Mouse (Mus musculus) spleen, adult 18-20 months (tissue): ENCODE measurements around the gene Cdc73.
"Not testable (repeated sequence)": the region's sequence is repeated elsewhere in the genome, so short reads cannot be mapped to it uniquely, and the experiment has no call there.

Experiments used
- DNase-seq, 2 experiments: peaks; one replicate each; pipeline ENCODE4 v3.0.0; 2022; ENCODE audit warnings: mixed read lengths in 2 of 2

The Cdc73 gene

GRCm38 (mm10) chr1:143675734-143676361 lies 26.8 kb downstream of the Cdc73 start:
- DNase-seq = no peak

DNA sequence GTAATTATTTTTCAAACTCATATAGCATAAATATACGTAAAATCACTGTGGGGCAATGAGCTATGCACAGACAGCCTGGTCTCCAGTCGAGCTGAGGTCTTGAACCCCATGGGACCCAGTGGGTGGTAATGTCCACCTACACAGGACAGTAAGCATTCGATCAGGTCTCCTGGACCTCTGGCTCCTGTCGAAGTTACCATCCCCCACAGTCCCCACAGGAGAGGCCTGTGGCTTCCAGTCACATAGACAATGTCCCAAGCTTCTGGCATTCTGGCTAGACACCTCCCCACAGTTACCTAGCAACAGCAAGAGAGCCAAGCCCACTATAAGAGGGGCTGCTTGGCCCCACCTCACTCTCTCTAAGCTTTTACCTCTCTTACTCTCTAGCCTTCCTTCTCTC lies 37.9 kb downstream of the Cdc73 start:
- DNase-seq = not testable (repeated sequence)

GRCm38 (mm10) chr1:143663197-143663596 lies 39.5 kb downstream of the Cdc73 start:
- DNase-seq = no peak

GRCm38 (mm10) chr1:143653646-143654045 lies 49.0 kb downstream of the Cdc73 start:
- no peak for DNase-seq

- DNase-seq = no peak
These were observed 52.4 kb downstream of the Cdc73 start for GRCm38 (mm10) chr1:143650317-143650716.

DNA sequence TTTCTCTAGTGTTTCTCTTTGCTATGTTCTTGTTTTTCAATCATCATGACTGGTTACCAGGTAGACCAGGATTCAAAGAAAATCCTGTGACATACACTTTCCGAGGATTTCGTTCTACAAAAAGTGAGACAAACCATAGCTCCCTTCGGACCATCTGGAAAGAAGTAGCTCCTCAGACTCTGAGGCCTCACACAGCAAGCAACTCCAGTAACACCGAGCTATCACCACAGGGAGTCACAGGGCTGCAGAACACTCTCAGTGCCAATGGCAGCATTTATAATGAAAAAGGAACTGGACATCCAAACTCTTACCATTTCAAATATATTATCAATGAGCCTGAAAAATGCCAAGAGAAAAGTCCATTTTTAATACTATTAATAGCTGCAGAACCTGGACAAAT lies 56.5 kb downstream of the Cdc73 start:
- no peak for DNase-seq

- no peak for DNase-seq
These were observed 57.3 kb downstream of the Cdc73 start for GRCm38 (mm10) chr1:143645386-143645785.

- no peak for DNase-seq
These were observed 58.5 kb downstream of the Cdc73 start for GRCm38 (mm10) chr1:143644221-143644620.

GRCm38 (mm10) chr1:143640650-143641407 lies 61.9 kb downstream of the Cdc73 start, which contains the start of gene B3galt2:
Gene B3galt2, plus strand, starts transcription at chr1:143640664.
- no peak for DNase-seq

DNA sequence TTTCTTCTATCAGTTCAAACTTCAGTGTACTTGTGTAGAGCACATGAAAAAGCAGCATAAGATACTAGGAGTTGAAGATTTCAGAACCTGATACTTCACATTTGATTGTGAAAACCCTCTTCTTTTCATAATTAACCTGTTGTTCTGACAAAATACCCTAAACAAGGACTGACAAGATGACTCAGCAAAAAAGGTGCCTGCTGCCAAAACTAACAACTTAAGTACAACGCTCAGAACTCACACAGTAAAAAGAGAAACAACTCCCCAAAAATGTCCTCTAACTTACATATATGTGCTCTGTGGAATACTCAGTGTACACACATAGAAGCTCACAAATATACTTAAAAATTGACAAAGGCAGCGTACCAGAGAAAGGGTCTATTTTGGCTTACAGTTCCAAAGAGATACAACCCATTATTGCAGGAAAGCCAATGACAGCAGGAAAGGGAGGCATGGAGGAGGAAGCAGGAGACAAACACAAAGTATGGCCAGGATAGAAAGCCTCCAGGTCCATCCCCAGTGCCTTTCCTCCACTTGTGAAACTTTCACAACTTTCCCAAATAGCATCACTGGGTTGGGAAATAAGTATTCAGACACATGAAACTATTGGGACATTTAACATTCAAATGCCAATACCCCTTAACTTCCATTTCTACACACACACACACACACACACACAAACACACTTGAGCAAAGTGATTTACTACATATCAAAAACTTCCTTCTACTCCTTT lies 69.7 kb downstream of the Cdc73 start:
- no peak for DNase-seq

GRCm38 (mm10) chr1:143632361-143632760 lies 70.3 kb downstream of the Cdc73 start:
- no peak for DNase-seq

DNA sequence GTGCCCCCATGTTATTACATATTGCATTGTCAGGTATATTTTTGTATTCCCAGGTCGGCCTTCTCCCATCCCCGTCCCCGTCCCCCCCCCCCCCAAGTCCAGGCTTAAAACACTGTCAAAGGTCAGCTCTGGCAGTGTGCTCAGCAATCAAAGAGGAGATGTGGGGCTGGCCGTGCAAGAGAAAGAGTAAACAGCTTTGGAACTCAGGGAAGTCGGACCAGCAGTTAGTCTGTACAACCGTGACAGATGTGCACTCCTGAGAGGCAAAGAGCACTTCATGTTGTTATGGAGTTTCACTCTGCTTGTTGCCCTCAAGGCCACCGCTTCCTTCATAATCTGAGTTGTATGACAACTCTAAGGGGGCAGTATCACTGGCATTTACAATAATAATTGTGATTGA lies 71.4 kb downstream of the Cdc73 start:
- no peak for DNase-seq

DNA sequence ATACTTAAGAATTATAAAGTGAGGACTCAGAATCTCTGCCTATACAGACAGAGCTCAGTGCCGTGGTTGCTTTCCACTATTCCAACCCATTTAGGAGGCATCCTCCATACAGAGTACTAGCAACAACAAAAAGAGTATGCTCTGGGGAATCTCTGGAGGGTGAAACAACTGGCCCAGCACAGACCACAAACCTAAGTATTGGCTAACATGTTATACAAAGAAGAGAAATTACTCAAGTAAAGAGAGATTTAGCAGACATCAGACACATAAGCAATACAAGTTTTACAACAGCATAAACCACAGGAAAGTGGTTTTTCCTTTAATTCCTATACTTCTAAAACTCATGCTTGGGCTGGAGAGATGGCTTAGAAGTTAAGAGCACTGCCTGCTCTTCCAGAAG lies 80.1 kb downstream of the Cdc73 start:
- DNase-seq = no peak

- DNase-seq = no peak
These were observed 80.8 kb downstream of the Cdc73 start for GRCm38 (mm10) chr1:143621930-143622329.

DNA sequence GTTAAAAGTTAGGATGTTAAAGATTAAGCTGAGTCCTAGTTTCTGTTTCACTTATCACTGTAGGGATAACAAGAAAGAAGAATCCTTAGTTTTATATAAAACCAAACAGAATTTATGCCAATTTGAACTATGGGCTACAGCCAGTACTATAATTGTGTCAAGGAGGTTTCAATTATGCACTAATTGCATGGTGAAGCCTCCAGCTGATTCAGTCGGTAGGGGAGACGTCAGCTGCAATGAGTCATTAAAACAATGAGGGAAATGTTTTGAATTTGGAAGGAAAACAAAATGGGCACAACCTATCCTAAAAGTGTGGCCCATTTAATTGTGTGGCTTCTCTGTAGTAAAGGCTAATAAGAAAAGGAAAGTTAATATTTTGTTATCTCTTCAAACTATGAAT lies 82.9 kb downstream of the Cdc73 start:
- DNase-seq = no peak

- no peak for DNase-seq
These were observed 89.8 kb downstream of the Cdc73 start for GRCm38 (mm10) chr1:143612901-143613300.

DNA sequence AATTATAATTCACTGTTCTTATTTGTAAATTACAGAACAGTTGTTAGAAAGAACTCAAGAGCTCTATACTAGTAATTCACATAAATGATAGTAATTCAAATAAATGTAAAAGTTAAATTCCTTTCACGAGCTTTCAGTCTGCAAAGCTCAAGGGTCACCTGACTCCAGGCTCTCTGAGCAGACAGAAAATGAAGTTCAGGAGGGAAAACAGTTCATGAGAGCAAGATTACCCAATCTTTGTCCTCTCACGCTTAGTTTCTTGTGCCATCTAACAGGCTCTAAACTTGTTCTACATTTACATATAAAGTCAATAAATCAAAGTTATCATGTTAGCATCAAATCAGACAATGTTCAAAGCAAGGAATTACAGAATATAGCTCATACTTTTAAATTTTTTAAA lies 93.8 kb downstream of the Cdc73 start:
- DNase-seq = no peak

DNA sequence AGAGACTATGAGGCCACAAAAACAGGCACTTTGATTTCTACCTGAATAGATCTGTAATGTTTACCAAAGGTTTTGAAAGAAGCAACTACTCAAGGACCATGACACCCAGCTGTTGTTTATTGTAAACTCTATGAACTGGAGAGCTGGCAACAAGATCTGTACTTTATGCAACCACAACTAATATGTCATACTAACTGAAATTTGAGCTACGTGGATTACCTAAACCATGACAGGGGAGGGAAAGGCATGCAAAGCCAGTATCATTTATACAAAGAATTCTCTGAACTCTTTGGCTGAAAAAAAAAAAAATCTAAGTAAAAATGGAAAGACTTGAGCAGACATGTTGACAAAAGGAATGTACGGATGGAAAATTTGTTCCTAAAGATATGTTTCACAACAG lies 105.8 kb downstream of the Cdc73 start:
- no peak for DNase-seq

GRCm38 (mm10) chr1:143576824-143577543 lies 125.7 kb downstream of the Cdc73 start:
- DNase-seq = no peak

DNA sequence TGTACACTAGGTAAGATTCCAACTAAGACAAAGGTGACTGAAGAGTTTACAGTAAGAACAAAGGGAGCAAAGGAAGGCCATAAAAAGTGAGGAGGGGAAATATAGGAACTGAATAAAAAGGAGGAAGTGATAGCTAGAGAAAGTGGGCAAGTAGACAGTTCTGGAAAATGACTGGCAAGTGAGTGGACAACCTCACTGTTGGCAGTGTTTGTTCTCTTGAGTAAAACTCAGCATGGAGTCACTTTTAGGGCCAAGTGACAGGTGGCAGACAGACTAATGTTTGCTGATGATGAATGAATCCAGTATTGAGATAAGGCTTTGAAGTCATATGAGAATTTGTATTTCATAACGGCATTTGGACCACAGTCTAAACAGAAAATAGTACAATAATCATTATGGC lies 144.5 kb downstream of the Cdc73 start:
- DNase-seq = no peak

DNA sequence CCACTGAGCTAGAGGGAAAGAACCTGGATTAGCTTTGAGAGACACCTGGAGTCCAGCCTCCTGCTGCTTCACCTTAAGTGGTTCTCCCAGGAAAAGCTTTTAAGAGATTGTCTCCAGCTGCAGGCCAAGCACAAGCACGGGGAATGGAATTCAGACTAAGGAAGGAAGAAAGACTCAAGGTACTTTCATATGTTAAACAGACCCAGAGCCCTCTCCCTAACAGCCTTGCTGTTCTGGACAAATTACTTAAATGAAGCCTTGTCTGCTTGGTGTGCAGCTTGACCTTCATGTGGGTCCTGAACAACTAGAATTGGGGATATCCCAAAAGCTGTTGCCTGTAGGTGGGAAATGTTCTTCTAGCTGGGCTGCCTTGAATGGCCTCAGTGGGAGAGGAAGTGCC lies 147.2 kb downstream of the Cdc73 start:
- DNase-seq = no peak

DNA sequence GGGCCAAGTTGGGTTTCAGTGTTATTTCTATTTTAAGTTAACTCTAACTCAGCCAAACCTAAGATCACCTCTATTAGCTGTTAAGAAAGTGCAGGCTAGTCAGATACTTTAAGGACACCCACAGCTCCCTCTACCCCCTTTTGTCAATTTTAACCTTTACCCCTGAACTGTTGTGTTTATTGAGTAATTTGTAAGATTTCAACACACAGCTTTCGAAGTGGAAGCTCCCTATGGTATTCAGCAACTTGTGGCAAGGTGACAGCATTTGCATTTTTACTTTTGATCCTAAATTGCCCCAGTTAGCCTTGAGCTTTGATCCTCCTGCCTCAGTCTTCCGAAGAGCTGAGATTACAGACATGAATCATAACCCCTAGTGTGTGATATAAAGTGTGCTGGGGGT lies 148.1 kb downstream of the Cdc73 start:
- DNase-seq = no peak
